Mouse (Mus musculus) central nervous system, embryonic 14 days (tissue): ENCODE results near the gene Shpk. TPM values are rescaled to one million over a fixed set of nuclear protein-coding genes. Genes with fewer than 3 reads are reported as not detected.

Source experiments
- polyA plus RNA-seq: library from polyadenylated mRNA; depleted of rRNA; stranded (reverse); fragments of >200 nt; gene quantifications from 2 replicates; pipeline ENCODE4 v1.2.3, GENCODE M21; 2012; rRNA removed

The Shpk gene
- polyA plus RNA-seq: 1.7 and 2.3 TPM in 2 replicates

DNA sequence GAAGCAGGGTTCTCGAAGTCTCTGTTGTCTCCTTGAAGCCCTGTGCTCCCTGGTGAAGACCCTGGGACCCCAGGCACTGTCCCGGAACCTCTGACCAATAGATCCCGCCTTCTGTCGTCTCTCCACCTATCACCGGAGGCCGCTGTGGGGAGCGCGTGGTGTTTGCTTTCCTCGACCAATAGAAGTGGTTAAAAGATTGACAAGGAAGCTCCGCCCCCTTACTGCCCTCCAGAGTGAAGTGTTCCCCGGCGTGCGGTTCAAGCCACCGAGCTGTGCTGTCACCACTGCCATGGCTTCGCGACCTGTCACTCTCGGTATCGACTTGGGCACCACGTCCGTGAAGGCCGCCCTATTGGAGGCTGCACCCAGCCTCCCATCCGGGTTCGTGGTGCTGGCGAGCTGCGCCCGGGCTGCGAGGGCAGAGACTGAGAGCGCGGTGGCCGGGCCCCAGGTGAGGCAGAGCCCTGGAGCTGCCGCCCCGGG lies at the start of gene Shpk:
Gene Shpk, plus strand, starts transcription at position 231 of the 483 bp plus-strand sequence.

DNA sequence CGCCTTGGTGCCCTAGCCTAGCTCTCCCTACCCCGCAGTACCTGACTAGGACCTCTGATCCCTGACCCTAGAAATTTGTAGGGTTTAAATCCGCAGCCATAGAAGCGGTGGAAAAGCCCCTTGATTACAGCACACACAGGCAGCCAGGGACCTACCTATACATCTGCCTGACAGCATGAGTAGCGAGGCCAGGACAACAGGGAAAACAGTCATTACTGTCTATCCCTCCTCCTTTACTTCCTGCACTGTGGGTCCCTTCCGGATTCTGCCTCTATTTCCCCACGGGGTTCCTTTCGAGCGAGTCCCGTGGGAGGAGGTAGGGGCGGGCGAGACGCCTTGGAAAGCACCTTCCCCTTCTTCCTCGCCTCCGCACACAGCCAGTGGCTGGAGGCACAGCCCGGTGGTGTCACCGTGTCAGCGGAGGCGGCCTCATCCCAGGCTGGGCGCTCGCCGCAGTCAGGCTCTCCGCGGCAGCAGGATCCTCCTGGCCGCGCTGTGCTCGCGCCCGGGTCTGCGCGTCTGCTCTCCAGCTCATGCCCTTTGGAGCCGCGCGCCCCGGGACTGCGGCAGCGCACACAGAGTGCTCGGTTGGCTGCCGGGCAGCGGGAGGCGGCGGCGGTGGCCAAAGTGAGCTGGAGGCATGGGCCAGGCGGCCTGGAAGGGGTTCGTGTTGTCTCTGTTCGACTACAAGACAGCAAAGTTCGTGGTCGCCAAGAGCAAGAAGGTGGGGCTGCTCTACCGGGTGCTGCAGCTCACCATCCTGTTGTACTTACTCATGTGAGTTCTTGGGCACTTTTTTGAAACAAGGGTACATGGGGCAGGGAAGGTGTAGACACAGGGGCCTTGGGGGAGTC lies 39.1 kb upstream of the Shpk start, which contains the start of gene P2rx5:
Gene P2rx5, plus strand, starts transcription at position 465 of the 854 bp plus-strand sequence.

DNA sequence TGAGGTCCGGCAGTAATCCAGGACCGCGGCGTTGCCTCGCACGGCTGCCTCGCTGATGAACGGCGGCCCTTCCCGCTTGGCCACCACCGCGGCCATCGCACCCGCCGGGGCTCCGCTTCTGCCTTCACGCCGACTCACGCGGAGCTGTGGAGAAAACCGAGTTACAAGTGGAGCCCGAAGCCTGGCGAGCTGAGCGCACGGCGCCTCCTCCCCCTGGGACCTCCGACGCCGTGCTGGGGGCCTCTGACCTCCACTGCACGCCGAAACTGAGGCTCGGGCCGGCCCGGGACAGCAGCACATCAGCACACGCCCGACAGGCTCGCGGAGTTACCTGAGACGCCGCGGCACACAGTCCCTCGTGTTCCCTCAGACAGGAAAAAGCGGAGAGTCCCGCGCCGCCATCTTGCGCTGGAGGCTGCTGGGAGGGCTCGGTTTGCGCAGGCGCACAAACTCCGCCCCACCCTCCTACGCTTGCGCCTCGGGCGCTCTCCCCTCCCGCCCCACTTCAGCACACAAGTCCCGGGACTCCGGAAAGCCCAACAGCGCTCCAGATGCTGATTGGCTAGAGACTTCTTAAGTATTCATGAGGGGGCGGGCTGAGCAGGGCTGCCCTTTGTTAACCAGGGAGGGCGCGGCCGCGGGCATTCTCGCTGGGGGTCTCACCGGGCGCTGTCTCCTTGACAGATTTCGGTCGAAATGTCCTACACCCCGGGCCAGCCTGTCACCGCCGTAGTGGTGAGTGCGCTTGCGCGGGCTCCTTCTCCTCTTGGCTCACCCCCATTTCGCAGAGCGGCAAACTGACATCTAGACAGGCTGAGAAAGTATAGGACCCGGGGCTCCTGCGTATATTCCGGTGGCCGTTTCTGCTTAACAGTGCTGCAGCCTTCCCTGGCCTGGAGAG lies 22.4 kb upstream of the Shpk start, which contains the start of the genes Emc6 and Tax1bp3:
Gene Emc6, minus strand, starts transcription at position 430 of the 901 bp plus-strand sequence.
Gene Tax1bp3, plus strand, starts transcription at position 476 of the 901 bp plus-strand sequence.

DNA sequence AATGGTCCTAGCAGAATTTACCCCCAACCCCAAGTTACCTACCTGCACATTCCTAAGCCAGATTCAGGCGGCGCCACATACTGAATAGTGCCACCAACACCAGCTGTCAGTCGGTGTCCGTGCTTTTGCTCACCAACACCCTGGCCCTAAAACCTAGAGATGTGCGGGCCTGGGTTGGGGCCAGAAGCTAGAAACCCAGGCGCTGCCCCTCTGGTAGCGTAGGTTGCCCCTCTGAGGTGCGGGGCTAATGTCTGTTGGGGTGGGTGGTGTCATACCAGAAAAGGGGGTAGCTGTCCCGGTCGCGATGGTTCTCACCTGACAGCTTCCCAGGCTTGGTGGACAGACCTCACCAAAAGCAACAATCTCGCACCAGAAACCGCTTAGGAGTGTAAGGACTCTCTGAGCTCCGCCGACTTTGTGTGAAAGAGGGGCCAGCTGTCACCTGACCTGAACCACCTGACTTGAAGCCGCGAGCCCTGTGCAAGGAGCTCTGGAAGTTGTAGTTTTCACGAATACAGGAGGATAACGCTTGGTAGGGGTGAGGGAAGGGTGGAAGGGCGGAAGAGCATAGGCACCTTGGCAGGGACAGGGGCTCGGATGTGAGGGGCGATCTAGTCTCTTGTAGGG lies 544 bp upstream of the Shpk start, which contains the start of gene Ctns:
Gene Ctns, minus strand, starts transcription at position 440 of the 627 bp plus-strand sequence.

DNA sequence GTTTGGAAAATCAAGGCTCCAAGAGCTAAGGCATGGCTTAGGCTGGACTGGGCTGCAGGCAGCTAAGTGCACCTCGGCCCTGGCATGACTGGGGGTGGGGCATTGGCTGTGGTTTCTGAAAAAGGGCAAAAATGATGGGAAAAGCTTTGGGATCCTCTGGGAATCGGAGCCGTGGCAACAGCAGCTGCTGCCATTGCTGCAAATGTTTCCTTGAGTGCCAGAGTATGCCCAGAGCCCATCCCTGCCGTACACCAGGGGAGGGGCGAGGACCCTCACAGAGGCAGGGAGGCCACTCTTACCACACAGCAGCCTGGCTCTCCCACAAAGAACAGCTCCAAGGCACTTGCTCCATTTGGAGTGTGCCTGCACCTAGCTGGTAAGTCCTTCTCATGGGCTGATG lies 34.7 kb downstream of the Shpk start, which contains the start of gene Trpv1:
Gene Trpv1, plus strand, starts transcription at position 301 of the 400 bp plus-strand sequence.

DNA sequence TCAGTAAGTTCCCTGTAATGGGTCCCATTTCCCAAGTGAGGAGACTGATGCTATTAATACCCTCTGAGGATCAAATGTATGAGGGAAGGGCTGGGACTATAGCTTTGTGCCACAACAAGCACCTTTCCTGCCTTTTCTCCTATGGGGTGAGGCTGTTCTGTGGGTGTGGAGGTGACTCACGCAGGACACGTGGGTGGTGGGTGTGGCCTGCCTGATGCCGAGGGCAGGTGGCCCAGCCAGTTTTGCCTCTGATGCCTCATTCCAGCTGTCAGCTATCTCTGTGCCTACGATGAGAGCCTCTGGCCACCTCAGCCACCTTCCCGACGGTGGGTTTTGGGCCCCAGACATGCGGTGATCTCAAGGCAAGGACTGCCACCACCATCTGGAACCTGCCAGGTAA lies 68.0 kb downstream of the Shpk start, which contains the start of gene Trpv3:
Gene Trpv3, plus strand, starts transcription at position 122 of the 400 bp plus-strand sequence.

Other genes with a start within 250 kb of the Shpk start
- 1.2 and 1.8 TPM in 2 replicates for gene Atp2a3, start 238.3 kb upstream of the Shpk start, polyA plus RNA-seq
- 0.36 and 0.37 TPM in 2 replicates for gene P2rx1, start 200.4 kb upstream of the Shpk start, polyA plus RNA-seq
- 18.1 and 18.8 TPM in 2 replicates for gene Camkk1, start 180.5 kb upstream of the Shpk start, polyA plus RNA-seq
- 7.7 and 7.8 TPM in 2 replicates for gene Ncbp3, start 151.7 kb upstream of the Shpk start, polyA plus RNA-seq
- gene Itgae, start 108.9 kb upstream of the Shpk start, polyA plus RNA-seq: 0.09 and 0.15 TPM in 2 replicates
- gene Haspin, start 61.2 kb upstream of the Shpk start, polyA plus RNA-seq: 2.8 and 3.5 TPM in 2 replicates
- 0.66 and 0.79 TPM in 2 replicates for gene P2rx5, start 39.0 kb upstream of the Shpk start, polyA plus RNA-seq
- 74.7 and 81.5 TPM in 2 replicates for gene Emc6, start 22.4 kb upstream of the Shpk start, polyA plus RNA-seq
- 87.3 and 87.6 TPM in 2 replicates for gene Tax1bp3, start 22.4 kb upstream of the Shpk start, polyA plus RNA-seq
- gene Ctns, start 418 bp upstream of the Shpk start, polyA plus RNA-seq: 22.7 and 24.8 TPM in 2 replicates
- gene Trpv1, start 34.8 kb downstream of the Shpk start, polyA plus RNA-seq: 0.58 and 1.4 TPM in 2 replicates
- gene Trpv3, start 67.9 kb downstream of the Shpk start, polyA plus RNA-seq: 0.14 and 0.25 TPM in 2 replicates
- gene Aspa, start 130.1 kb downstream of the Shpk start, polyA plus RNA-seq: 0.92 and 1.2 TPM in 2 replicates
- not detected in 2 replicates for gene Gm49340, start 130.3 kb downstream of the Shpk start, polyA plus RNA-seq
- gene Spata22, start 130.3 kb downstream of the Shpk start, polyA plus RNA-seq: 0.13 TPM in 1 of 2 replicates, not detected in the other
- gene Olfr20, start 151.3 kb downstream of the Shpk start, polyA plus RNA-seq: not detected in 2 replicates
- not detected in 2 replicates for gene Olfr376, start 171.8 kb downstream of the Shpk start, polyA plus RNA-seq
- gene Olfr1, start 200.2 kb downstream of the Shpk start, polyA plus RNA-seq: not detected in 2 replicates
- not detected in 2 replicates for gene Olfr378, start 229.0 kb downstream of the Shpk start, polyA plus RNA-seq